Mouse (Mus musculus): Measurements from ENCODE around the gene Lpgat1.

DNA sequence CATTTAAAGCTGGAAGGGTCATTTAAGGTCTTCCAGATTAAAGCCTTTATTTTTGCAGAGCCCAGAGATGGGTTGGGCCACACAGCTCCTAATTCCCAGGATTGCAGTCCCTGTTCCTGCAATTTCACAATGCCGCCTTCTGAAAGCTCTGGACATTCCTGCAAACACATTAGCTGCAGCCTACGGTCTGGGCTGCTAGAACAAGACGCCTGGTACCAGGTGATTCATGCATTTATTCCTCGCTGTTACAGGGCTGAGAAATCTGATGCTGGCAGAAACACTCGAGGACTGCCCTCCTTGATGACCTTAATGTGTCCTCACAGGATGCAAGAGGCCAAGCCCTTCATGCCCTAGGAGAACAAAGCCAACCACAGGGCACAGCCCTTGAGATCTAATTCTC is 97.3 kb downstream of the Lpgat1 start:
- TF ChIP-seq SRF (IDR thresholded peaks at IDR 0.05; ENCODE audit: control insufficient read depth, insufficient read length, low read depth) (no peak), POLR2A (IDR thresholded peaks at IDR 0.05; ENCODE audit: insufficient read length, low read depth) (no peak), E2F4 (IDR thresholded peaks at IDR 0.05; ENCODE audit: insufficient read depth) (no peak), MAX (IDR thresholded peaks at IDR 0.05; ENCODE audit: low read depth) (no peak), MYOG (IDR thresholded peaks at IDR 0.05; ENCODE audit: control insufficient read depth in 1 of 3, insufficient read depth in 1 of 3, insufficient read length in 2 of 3, low read depth in 2 of 3) (no peak), REST (IDR thresholded peaks at IDR 0.05; ENCODE audit: insufficient read depth, insufficient read length) (no peak), TCF3 (IDR thresholded peaks at IDR 0.05; ENCODE audit: insufficient read length, low read depth) (no peak), POLR2AphosphoS2 (IDR thresholded peaks at IDR 0.05; ENCODE audit: insufficient read length, low read depth) (no peak), TCF12 (IDR thresholded peaks at IDR 0.05; ENCODE audit: insufficient read depth, poor library complexity, severe bottlenecking) (no peak), USF1 (IDR thresholded peaks at IDR 0.05; ENCODE audit: low read depth) (no peak), CEBPB (IDR thresholded peaks at IDR 0.05; ENCODE audit: insufficient read depth, poor library complexity, severe bottlenecking) (no peak), MYOD1 (IDR thresholded peaks at IDR 0.05; ENCODE audit: control insufficient read depth in 1 of 3, insufficient read length in 2 of 3, low read depth in 2 of 3) (no peak)
